Mouse (Mus musculus) ovary, postnatal 10 days (tissue): ENCODE measurements around the gene Amz2.
"Not testable (repeated sequence)": the region's sequence is repeated elsewhere in the genome, so short reads cannot be mapped to it uniquely, and the experiment has no call there.

ENCODE experiments used
- DNase-seq: peaks from one replicate; pipeline ENCODE4 v3.0.0; 2022; ENCODE audit warnings: low spot score

Gene Amz2

GRCm38 (mm10) chr11:109470921-109471861 lies 45.4 kb downstream of the Amz2 start:
- DNase-seq = no peak

GRCm38 (mm10) chr11:109472171-109472691 lies 46.5 kb downstream of the Amz2 start:
- DNase-seq = peak; percentile 22

GRCm38 (mm10) chr11:109472821-109473170 lies 47.0 kb downstream of the Amz2 start:
- DNase-seq = no peak

GRCm38 (mm10) chr11:109473171-109474085 lies 47.7 kb downstream of the Amz2 start, which contains the start of the genes Arsg and Slc16a6:
Gene Arsg, plus strand, starts transcription at chr11:109473374.
Gene Slc16a6, minus strand, starts transcription at chr11:109473598.
- peak; percentile 68 for DNase-seq

DNA sequence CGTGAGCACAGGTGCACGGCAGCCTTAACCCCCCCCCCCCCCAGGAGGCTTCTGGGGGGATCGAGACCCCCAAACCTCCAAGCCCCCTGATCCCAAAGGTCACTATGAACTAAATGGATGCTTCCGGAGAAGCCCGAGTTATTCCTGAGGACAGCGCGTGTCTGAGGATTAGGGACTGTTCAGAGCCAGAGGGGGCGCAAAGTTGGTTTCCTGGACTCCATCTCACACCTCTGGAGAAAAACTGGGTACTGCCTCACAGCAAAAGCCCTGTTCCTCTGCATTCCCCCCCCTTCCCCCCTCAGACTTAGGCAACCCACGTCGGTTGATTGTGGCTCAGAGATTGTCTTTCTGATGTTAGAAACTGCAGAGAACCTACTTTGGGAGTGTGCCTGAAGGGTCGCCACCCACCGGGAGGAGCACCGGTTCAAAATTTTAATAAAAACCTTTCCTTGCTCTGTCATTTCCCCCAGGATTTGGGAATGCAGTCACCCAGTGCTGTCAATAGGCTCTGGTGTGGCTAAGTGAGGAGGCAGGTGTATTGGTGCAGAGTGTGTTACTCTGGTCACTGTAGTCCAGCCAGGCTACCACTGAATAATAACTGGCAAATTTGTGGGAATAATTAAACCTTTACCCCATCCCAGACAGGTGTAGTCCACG lies 48.5 kb downstream of the Amz2 start:
- DNase-seq = no peak

DNA sequence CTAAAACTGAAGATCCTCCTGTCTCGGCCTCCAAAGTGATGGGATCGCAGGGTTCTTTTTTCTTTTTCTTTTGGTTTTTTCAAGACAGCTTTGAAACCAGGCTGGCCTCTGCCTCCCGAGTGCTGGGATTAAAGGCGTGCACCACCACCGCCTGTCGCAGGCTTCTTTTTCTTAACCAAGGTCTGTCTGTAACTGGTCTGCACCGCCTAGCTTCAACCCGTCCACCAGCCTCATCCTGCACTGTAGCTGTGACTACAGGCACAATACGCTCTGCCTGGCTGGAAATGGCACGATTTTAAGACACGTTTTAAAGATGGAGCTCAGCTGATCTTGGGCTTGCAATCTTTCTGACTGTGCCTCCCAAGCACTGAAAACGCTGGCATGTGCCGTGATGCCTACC lies 49.1 kb downstream of the Amz2 start:
- no peak for DNase-seq

DNA sequence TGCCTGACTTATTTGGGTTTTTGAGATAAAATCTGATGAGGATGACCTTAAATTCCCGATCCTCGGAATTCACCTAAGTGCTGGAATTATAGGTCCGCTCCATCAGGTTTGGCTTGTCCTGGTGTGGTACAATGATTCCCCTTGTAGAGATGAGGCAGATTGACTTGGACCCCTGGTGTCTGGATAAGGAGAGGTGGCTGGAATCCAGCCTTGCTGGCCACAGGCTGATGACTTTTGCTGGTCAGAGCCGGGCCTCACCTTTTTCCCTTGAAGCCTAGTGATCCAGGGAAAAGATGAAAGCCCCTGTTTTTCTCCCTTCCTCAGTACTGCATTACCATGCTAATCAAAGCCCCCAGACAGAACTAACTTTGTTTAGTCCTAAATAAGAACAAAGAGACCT lies 50.0 kb downstream of the Amz2 start:
- no peak for DNase-seq

- DNase-seq = no peak
Observed at GRCm38 (mm10) chr11:109476241-109476640, 50.5 kb downstream of the Amz2 start.

DNA sequence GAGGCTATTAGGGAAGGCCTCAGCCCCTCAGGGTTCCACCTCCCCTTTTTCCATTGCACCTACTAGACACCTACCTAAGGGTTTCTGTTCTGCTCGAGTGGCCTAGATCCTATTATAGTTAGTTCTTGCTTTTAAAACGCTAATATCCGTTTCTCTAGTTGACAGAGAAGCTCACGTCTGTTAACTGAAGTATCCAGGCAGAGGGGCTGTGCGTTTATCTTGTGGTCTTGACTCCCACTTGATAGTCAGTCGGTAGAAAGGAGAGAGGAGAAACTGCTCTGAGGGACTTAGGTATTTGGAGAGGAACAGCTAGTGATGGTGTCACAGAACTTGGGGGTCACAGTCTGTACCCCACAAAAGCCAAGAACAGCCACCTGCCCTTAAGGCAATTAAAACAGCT lies 50.9 kb downstream of the Amz2 start:
- DNase-seq = no peak

GRCm38 (mm10) chr11:109477606-109478380 lies 52.0 kb downstream of the Amz2 start:
- no peak for DNase-seq

- DNase-seq = no peak
Observed at GRCm38 (mm10) chr11:109479575-109480285, 54.0 kb downstream of the Amz2 start.

- DNase-seq = no peak
Observed at GRCm38 (mm10) chr11:109480440-109480839, 54.7 kb downstream of the Amz2 start.

DNA sequence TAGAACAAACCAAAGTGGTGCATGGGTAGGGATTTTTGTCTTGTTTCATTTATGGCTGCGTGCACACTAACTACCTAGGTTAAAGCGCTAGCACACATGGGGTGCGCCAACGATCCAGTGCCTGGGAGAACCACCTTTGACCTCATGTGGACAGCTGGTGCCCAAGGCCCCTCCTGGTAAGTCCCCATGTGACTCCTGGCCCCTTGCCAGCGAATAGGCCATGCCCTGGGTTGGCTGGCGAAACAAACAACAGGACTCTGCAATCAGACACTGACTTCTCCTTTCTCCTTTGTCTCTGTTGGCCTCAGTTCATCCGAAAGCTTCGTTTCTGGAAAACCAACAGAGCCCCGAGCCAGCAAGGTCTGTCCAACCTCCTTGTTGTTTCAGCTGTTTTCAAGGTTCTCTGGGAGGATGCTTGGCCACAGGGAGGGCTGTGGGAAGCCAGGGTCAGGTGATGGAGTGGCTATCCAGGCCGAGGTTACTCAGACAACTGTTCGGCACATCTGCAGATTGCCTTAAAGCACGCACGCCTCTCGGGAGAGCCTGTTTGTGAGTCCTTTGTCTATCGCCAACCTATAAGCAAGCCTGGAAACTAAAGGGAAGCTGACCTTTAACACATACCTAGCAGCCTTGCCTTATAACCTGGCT lies 59.8 kb downstream of the Amz2 start:
- DNase-seq = no peak

- DNase-seq = no peak
Observed at GRCm38 (mm10) chr11:109487111-109487510, 61.4 kb downstream of the Amz2 start.

DNA sequence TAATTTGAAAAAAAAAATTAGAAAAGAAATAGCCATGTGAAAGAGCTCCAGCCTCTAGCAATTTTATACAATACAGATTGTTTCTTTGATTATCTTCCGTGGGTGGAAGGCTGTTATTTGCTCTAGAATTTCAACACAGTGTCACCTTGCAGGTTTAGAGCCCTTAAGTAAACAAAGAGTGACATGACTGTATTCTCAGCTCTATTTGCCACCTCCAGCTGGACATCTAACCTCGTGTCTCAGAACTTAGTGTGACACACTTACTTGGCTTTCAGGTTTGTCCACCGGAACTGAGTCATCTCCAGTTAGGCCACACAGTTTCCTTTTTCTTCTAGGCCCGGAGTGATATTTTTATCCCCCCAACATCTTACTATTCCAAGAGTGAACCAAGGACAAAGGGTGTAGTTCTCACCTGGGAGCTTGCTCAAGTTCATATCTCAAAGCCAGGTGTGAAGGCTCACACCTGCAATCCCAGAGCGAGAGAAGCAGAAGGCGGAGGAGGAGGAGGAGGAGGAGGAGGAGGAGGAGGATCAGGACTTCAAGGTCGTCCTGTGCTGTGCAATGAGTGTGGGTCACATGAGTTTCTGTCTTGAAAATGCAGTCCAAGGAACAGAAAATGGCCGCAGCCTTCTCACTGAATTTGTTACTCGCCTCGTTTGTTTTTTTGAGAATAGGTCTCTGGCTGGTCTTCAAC lies 62.4 kb downstream of the Amz2 start:
- no peak for DNase-seq

- DNase-seq = no peak
Observed at GRCm38 (mm10) chr11:109489763-109490162, 64.0 kb downstream of the Amz2 start.

DNA sequence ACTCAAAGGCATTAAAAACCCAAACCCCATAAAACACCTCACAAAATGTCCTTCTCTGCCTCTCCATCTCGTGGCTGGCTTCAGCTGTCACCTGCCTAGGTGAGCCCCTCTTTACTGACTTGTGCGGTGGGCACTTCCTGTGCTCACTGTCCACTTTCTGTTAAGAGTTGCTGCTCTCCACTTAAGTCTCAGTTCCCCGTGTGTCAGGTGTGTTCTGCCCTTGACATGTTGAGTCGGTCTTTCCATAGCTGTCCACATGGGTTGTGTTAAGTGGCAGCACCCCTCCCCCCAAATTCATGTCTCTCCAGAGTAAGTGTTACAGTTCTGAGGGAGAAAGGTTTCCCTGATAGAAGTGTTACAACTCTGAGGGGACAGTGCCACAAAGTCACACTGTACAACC lies 66.1 kb downstream of the Amz2 start:
- no peak for DNase-seq

GRCm38 (mm10) chr11:109492847-109493464 lies 67.2 kb downstream of the Amz2 start:
- DNase-seq = not testable (repeated sequence)
